Mouse (Mus musculus) megakaryocyte, embryonic 14.5 days (primary cell): ENCODE data around the gene Gpld1.

Experiments
- FLI1 ChIP-seq: IDR thresholded peaks from 2 replicates; pipeline ENCODE4 v1.6.1; 2012; ENCODE audit warnings: low read length, inconsistent platforms, mixed read lengths
- GATA1 ChIP-seq: IDR thresholded peaks from 3 replicates; pipeline ENCODE4 v1.6.1; 2012; ENCODE audit warnings: mixed read lengths, low read length, inconsistent platforms, borderline replicate concordance

- no peak for TF ChIP-seq GATA1
- TF ChIP-seq FLI1 = no peak
Measured at GRCm38 (mm10) chr13:24939472-24939871, 3.5 kb upstream of the Gpld1 start.
